Mouse (Mus musculus): Measurements from ENCODE around the gene Siah2. TPM values are rescaled to one million over a fixed set of nuclear protein-coding genes. Genes with fewer than 3 reads are reported as not detected.

The Siah2 gene
- polyA plus RNA-seq, 1 experiment from 2014 or later = 5.6 TPM

DNA sequence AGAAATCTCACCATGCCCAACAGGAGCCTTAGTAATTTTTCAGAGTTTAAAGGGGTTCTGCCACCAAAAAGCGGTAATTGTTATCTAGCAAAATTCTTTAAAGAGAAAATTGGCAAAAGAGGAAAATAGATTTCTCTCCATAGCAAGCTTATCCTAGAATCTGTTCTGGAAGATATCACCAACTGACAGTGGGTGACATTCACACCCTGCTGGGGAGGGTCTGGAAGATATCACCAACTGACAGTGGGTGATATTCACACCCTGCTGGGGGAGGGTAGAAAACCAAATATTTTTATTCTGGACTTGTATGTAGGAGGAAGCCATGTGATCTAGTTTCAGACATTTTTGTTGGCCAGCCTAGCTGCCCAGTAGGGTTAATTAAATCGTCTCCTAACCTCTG is 24.5 kb upstream of the Siah2 start:
- Histone ChIP-seq H3K27me3 (replicated peaks) (no peaks in the 10 kb centered on the region), H3K9me3 (replicated peaks) (no peaks in the 10 kb centered on the region; the same call in 1 of the 2 replicates), H3K4me1 (peaks cover 15% of the 10 kb centered on the region), H3K27ac (no peak overlapping the region), H3K9ac (no peak overlapping the region), H3K4me2 (no peak overlapping the region), H3K4me3 (no peak overlapping the region), H3K36me3 (no peaks in the 10 kb centered on the region)
- ATAC-seq = peak; percentile 49; the same call in 1 of the 2 replicates
- WGBS (ENCODE audit: insufficient replicate concordance) = 69% methylated on average over 2 of the region's 2 CpGs

DNA sequence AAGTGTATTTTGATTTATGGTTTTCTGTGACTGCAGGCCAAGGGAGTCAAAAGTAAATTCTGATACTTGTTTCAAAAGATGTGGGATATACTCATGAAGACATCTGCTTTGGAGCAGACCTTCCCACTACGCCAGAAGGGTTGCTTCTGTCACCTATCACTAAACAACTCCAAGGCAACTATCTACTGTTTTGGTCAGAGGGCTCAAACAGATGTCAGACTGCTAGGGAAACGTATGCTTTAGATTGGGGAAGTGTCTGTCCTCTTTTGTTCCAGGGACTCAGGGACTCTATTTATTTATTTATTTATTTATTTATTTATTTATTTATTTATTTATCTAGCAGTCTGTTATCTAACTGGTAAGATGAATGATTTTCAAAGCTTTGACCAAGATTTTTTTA is 22.6 kb upstream of the Siah2 start:
- Histone ChIP-seq H3K9ac (no peak overlapping the region), H3K36me3 (no peaks in the 10 kb centered on the region), H3K9me3 (replicated peaks) (no peaks in the 10 kb centered on the region; the same call in 1 of the 2 replicates), H3K27me3 (replicated peaks) (no peaks in the 10 kb centered on the region), H3K27ac (no peak overlapping the region), H3K4me2 (no peak overlapping the region), H3K4me3 (no peak overlapping the region), H3K4me1 (peaks cover 15% of the 10 kb centered on the region)
- ATAC-seq = no peak
- WGBS (ENCODE audit: insufficient replicate concordance) = 26% methylated on average over 2 of the region's 2 CpGs

DNA sequence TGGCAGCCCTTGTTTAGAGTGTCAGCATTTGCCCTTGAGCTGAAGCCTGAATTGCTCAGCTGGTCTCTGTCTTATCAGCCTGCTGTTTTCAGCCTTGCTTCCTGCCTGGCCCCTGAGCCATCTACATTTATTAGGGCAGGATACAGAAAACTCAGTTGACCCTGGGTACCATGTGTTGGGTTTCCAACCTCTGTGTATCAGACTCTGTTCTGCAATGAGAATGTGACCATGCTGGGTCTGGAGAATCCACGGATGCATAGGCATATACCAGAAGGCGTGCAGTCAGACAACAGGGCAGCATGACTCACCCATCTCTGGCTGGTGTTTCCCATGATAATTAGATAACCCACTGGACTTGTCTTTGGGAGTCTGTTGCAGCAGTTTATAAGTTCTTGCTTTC is 21.8 kb upstream of the Siah2 start:
- 0 out of 2 replicates have a peak overlapping the region, but pooled peaks have one; percentile 8 for H3K4me2 ChIP-seq
- peaks cover 15% of the 10 kb centered on the region for H3K4me1 ChIP-seq
- peak; percentile 58; the same call in 1 of the 2 replicates for ATAC-seq
- no peak overlapping the region for H3K27ac ChIP-seq
- 10% methylated on average over 2 of the region's 2 CpGs for WGBS (ENCODE audit: insufficient replicate concordance)
- no peaks in the 10 kb centered on the region for H3K36me3 ChIP-seq
- H3K9me3 ChIP-seq (replicated peaks) = no peaks in the 10 kb centered on the region; the same call in 1 of the 2 replicates
- H3K4me3 ChIP-seq = no peak overlapping the region
- no peaks in the 10 kb centered on the region for H3K27me3 ChIP-seq (replicated peaks)
- no peak overlapping the region for H3K9ac ChIP-seq

- no peak overlapping the region for H3K27ac ChIP-seq
- peaks cover 15% of the 10 kb centered on the region for H3K4me1 ChIP-seq
- no peaks in the 10 kb centered on the region for H3K36me3 ChIP-seq
- H3K4me3 ChIP-seq = no peak overlapping the region
- H3K9me3 ChIP-seq (replicated peaks) = no peaks in the 10 kb centered on the region; the same call in 1 of the 2 replicates
- no peak overlapping the region for H3K9ac ChIP-seq
- no peak overlapping the region for H3K4me2 ChIP-seq
- no peaks in the 10 kb centered on the region for H3K27me3 ChIP-seq (replicated peaks)
- no peak for ATAC-seq
- WGBS (ENCODE audit: insufficient replicate concordance) = 81% methylated on average over 4 of the region's 4 CpGs
These were observed 21.0 kb upstream of the Siah2 start for GRCm38 (mm10) chr3:58713191-58713590.

DNA sequence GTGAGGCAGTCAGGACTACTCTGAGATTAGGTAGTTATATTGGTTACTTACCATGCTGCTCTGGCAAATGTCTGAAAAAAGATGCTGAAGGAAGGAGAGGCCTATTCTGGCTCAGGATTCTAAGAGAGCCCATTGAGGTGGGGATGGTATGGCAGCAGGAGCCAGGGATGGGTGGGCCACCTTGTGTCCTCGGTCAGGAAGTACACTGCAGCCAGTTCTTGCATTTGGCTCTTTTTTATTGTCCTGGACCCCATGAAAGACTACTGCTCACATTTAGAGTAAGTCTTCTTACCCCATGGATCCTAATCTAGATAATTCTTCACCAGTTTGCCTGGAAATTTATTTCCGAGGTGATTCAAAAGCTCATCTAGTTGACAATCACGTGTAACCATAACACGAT is 12.3 kb upstream of the Siah2 start:
- no peak for ATAC-seq
- no peak overlapping the region for H3K4me3 ChIP-seq
- 71% methylated on average over 4 of the region's 4 CpGs for WGBS (ENCODE audit: insufficient replicate concordance)
- no peaks in the 10 kb centered on the region for H3K9me3 ChIP-seq (replicated peaks)
- H3K9ac ChIP-seq = no peak overlapping the region
- H3K36me3 ChIP-seq = no peaks in the 10 kb centered on the region
- H3K27me3 ChIP-seq (replicated peaks) = no peaks in the 10 kb centered on the region
- H3K4me2 ChIP-seq = no peak overlapping the region
- H3K27ac ChIP-seq = no peak overlapping the region
- no peaks in the 10 kb centered on the region for H3K4me1 ChIP-seq

DNA sequence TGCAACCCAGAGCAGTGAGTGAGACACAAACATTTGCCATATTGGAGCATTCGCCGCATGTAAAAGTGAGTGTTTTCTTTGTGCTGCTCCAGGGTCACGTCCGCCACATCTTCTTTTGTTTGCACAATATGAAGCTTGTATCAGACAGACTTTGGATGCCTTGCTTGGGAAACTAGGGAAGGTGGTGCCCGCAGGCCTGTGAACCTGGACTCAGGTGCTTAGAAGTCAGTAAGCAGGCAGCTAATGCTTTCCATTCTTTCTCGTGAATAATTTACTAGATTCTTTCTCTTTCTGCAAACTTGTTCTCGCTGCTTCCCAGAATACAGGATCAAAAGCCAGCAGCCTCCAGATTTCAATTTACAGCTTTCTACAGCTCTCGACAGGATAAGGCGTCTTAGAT is 11.5 kb upstream of the Siah2 start:
- Histone ChIP-seq H3K27me3 (replicated peaks) (no peaks in the 10 kb centered on the region), H3K9me3 (replicated peaks) (no peaks in the 10 kb centered on the region), H3K4me1 (no peaks in the 10 kb centered on the region), H3K9ac (no peak overlapping the region), H3K27ac (no peak overlapping the region), H3K4me2 (no peak overlapping the region), H3K36me3 (no peaks in the 10 kb centered on the region), H3K4me3 (no peak overlapping the region)
- no peak for ATAC-seq
- WGBS (ENCODE audit: insufficient replicate concordance) = 69% methylated on average over 9 of the region's 9 CpGs

DNA sequence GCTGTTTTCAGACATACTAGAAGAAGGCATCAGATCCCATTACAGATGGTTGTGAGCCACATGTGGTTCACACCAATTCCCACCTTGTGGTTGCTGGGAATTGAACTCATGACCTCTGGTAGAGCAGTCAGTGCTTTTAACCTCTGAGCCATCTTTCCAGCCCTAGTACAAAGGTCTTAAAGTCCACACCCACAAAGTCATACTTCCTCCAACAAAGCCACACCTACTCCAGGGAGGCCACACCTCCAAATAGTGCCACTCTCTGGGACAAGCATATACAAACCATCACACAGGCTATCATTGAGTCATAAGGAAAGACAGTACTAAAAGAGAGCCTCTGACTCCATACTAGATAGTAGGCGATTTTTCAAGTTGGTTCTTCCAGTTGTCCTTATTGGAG is 10.1 kb upstream of the Siah2 start:
- Histone ChIP-seq H3K27me3 (replicated peaks) (0 out of 2 replicates have a peak, but pooled peaks cover 4% of the 10 kb centered on the region), H3K9me3 (replicated peaks) (no peaks in the 10 kb centered on the region), H3K36me3 (no peaks in the 10 kb centered on the region), H3K9ac (no peak overlapping the region), H3K4me2 (no peak overlapping the region), H3K27ac (no peak overlapping the region), H3K4me3 (no peak overlapping the region), H3K4me1 (no peaks in the 10 kb centered on the region)
- 63% methylated on average over 1 of the region's 1 CpGs for WGBS (ENCODE audit: insufficient replicate concordance)
- ATAC-seq = no peak

DNA sequence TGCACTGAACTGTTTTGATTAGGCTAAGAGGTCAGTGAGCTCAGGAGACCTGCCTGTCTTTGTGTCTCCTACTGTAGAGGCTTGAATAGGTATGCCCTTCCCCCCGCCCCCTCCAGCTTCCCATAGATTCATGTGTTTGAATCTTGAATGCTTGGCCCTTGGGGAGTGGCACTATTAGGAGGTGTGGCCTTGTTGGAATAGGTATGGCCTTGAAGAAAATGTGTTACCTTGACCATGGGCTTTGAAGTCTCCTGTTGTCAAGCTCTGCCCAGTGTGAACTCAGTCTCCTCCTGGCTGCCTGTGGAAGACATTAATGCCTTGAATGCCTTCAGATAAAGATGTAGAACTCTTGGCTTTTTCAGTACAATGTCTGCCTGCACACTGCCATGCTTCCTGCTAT is 9.2 kb upstream of the Siah2 start:
- no peak overlapping the region for H3K9ac ChIP-seq
- ATAC-seq = no peak
- H3K27me3 ChIP-seq (replicated peaks) = 0 out of 2 replicates have a peak, but pooled peaks cover 4% of the 10 kb centered on the region
- 55% methylated on average over 1 of the region's 1 CpGs for WGBS (ENCODE audit: insufficient replicate concordance)
- no peak overlapping the region for H3K4me2 ChIP-seq
- H3K36me3 ChIP-seq = no peaks in the 10 kb centered on the region
- H3K9me3 ChIP-seq (replicated peaks) = no peaks in the 10 kb centered on the region
- H3K4me1 ChIP-seq = no peaks in the 10 kb centered on the region
- H3K4me3 ChIP-seq = no peak overlapping the region
- H3K27ac ChIP-seq = no peak overlapping the region

- peaks cover 27% of the 10 kb centered on the region for H3K27me3 ChIP-seq (replicated peaks)
- no peak overlapping the region for H3K27ac ChIP-seq
- H3K4me3 ChIP-seq = no peak overlapping the region
- H3K36me3 ChIP-seq = no peaks in the 10 kb centered on the region
- H3K4me2 ChIP-seq = no peak overlapping the region
- ATAC-seq = no peak
- H3K9ac ChIP-seq = no peak overlapping the region
- H3K4me1 ChIP-seq = no peaks in the 10 kb centered on the region
- no peaks in the 10 kb centered on the region for H3K9me3 ChIP-seq (replicated peaks)
- 76% methylated on average over 4 of the region's 4 CpGs for WGBS (ENCODE audit: insufficient replicate concordance)
These were observed 5.7 kb upstream of the Siah2 start for GRCm38 (mm10) chr3:58697926-58698325.

DNA sequence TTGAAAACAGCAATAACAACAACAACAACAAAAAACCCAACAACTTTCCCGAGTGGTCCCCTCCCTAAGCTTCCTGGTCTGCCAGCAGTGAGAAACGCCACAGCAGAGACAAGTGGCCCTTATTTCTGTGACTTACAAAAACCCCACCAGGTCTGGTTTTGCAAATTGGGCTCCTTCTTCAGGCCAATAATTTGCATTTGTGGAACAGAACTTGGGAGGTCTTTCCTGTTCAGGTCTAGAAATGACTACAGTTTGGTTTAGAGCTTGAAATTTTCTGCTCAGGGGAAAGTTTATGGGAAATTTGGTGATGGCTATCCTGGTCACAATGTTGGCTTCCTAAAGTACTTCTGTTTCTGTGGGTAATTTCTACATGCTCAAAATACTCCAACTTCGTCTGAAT is 4.6 kb upstream of the Siah2 start:
- H3K9ac ChIP-seq = no peak overlapping the region
- H3K27ac ChIP-seq = no peak overlapping the region
- 33% methylated on average over 3 of the region's 3 CpGs for WGBS (ENCODE audit: insufficient replicate concordance)
- H3K36me3 ChIP-seq = no peaks in the 10 kb centered on the region
- H3K4me3 ChIP-seq = no peak overlapping the region
- H3K4me1 ChIP-seq = peaks cover 7% of the 10 kb centered on the region
- no peak for ATAC-seq
- no peaks in the 10 kb centered on the region for H3K9me3 ChIP-seq (replicated peaks)
- no peak overlapping the region for H3K4me2 ChIP-seq
- H3K27me3 ChIP-seq (replicated peaks) = peaks cover 38% of the 10 kb centered on the region

DNA sequence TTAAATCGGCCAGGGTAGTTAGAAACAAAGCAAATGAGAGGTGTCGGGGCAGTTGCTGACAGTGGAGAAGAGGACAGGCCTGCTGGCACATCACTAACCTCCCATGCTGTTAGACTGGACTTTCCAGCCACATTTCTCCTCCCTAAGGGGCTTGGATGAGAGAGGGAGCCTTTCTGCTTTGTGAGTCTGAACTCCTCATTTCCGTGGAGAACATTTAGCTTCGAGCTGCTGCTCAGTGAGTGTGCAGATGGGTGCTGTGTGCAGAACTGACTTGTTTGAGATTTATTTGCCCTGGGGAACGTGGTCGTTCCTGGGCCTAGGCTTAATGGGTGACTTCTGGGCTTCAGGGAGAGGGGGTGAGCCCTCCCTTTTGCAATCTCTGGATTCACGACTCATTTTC is 3.3 kb upstream of the Siah2 start:
- H3K9ac ChIP-seq = no peak overlapping the region
- WGBS (ENCODE audit: insufficient replicate concordance) = 51% methylated on average over 7 of the region's 7 CpGs
- ATAC-seq = no peak
- H3K36me3 ChIP-seq = no peaks in the 10 kb centered on the region
- H3K4me2 ChIP-seq = no peak overlapping the region
- peaks cover 15% of the 10 kb centered on the region for H3K4me1 ChIP-seq
- no peak overlapping the region for H3K27ac ChIP-seq
- H3K9me3 ChIP-seq (replicated peaks) = no peaks in the 10 kb centered on the region
- no peak overlapping the region for H3K4me3 ChIP-seq
- H3K27me3 ChIP-seq (replicated peaks) = peaks cover 50% of the 10 kb centered on the region

DNA sequence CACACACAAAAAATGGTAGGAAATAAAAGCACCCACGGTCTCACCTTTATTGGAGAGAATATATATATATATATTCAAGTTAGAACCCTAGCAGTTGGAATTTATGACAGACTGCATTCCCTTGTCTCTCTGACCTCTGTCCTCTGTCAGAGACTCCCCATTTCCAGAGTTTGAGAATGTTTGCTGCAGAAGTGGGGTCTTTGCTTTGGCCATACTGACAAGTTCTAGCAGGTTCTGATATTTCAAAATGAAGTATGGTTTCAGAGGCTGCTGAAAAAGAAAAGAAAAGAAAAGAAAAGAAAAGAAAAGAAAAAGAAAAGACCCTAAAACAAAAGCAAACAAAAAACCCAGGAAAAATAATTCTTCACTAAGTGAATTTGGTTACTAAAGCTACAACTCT is 2.8 kb upstream of the Siah2 start:
- no peak overlapping the region for H3K4me3 ChIP-seq
- H3K9ac ChIP-seq = no peak overlapping the region
- peaks cover 20% of the 10 kb centered on the region for H3K4me1 ChIP-seq
- no peak overlapping the region for H3K4me2 ChIP-seq
- ATAC-seq = no peak
- no peak overlapping the region for H3K27ac ChIP-seq
- no peaks in the 10 kb centered on the region for H3K36me3 ChIP-seq
- no peaks in the 10 kb centered on the region for H3K9me3 ChIP-seq (replicated peaks)
- 66% methylated on average over 1 of the region's 1 CpGs for WGBS (ENCODE audit: insufficient replicate concordance)
- H3K27me3 ChIP-seq (replicated peaks) = peaks cover 51% of the 10 kb centered on the region

- no peaks in the 10 kb centered on the region for H3K9me3 ChIP-seq (replicated peaks)
- no peak overlapping the region for H3K9ac ChIP-seq
- H3K27ac ChIP-seq = no peak overlapping the region
- H3K36me3 ChIP-seq = 0 out of 2 replicates have a peak, but pooled peaks cover 3% of the 10 kb centered on the region
- no peak overlapping the region for H3K4me2 ChIP-seq
- peaks cover 23% of the 10 kb centered on the region for H3K4me1 ChIP-seq
- ATAC-seq = no peak
- peaks cover 51% of the 10 kb centered on the region for H3K27me3 ChIP-seq (replicated peaks)
- 70% methylated on average over 7 of the region's 7 CpGs for whole genome bisulfite sequencing (ENCODE audit: insufficient replicate concordance)
- H3K4me3 ChIP-seq = no peak overlapping the region
These were observed 1.1 kb upstream of the Siah2 start for GRCm38 (mm10) chr3:58693331-58693730.
